Mouse (Mus musculus): ENCODE measurements around the gene Ccdc40. TPM values are rescaled to one million over a fixed set of nuclear protein-coding genes. Genes with fewer than 3 reads are reported as not detected.
"Not testable (repeated sequence)": the region's sequence is repeated elsewhere in the genome, so short reads cannot be mapped to it uniquely, and the experiment has no call there.

The Ccdc40 gene
- total RNA-seq, 2 experiments from 2014 or later, result 1.9 TPM; not detected in 1

DNA sequence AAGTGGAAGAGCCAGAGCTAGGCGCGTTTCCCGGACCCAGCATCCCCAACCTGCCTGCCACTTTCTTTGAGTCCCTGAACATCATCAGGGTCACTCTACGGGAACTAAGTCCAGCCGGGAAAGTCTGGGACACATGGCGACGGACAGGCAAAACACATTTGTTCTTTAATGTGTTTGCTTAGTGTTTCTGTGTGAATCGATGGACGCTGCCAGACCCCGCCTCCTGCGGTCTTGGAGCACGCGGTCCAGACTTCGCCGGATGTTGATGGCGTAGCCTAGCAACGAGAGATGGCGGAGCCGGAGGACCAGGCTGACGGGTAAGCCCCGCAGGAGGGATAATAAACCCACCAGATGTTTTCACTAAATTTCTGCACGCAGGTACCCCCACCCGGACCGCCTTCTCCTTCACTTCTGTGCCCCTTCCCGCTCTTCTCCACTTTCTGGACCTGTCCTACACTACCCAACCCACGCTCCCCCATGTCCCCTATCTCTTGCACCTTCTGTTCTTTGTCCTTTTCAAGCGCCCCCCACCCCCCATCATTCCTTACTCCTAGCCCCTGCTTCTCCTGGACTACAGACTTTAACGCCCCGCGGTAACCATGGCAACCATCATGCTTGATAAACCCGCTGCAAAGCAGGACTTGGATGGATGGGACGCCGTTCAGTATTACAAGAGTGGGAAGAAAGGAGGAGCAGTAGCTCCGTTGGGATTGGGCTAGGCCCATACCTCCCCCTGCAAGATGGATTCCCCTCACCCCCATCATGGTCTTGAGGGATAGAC lies 664 bp downstream of the Ccdc40 start:
- ATAC-seq (replicated peaks; ENCODE audit: low FRiP score, poor library complexity, severe bottlenecking), result no peak

DNA sequence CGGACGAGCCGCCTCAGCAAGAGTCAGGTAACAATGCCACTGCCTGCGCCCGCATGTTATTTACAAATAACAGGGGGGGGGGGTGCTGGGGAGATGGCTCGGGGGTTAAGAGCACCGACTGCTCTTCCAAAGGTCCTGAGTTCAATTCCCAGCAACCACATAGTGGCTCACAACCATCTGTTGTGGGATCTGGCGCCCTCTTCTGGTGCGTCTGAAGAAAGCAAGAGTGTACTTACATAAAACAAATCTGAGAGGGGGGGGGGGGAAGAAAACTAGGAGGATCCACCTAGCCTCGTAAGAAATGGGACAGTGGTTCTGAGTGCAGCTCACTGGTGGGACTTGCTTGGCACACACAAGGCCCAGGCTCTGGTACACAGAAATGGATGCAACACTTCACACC lies 6.4 kb downstream of the Ccdc40 start:
- no peak for ATAC-seq (replicated peaks; ENCODE audit: low FRiP score, poor library complexity, severe bottlenecking)

DNA sequence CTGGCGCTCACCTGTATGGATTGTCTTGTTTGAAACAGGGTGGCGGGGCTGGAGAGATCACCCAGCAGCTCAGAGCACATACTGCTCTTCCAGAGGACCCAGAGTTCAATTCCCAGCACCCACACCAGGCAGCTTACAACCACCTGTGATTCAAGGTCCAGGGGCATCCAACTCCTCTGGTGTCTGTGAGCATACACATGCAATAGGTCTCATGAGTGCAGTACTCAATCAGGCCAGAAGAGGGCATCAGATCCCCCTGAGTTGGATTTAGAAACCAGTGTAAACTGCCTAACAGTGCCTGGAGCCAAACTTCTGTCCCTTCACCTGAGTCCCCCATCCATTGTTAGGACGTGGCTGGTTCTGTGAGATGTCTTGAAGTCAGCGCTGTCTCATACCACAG lies 7.2 kb downstream of the Ccdc40 start:
- no peak; the same call in 1 of the 2 replicates for ATAC-seq (replicated peaks; ENCODE audit: low FRiP score, poor library complexity, severe bottlenecking)

DNA sequence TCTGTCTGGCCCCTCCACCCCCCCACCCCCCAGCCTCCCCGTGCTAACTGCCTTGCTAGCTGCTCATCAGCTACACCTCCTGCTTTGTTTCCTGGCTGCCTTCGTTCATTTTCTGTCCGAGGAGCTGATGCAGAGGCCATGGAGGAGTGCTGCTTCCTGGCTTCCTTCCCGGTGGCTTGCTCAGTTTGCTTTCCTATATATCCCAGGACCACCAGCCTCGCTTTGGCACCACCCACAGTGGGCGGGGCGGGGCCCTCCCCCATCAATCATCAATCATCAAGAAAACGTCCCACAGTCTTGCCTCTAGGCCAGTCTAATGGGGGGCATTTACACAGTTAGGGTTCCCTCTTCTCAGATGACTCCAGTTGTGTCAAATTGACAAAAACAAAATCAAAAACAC lies 8.0 kb downstream of the Ccdc40 start:
- no peak for ATAC-seq (replicated peaks; ENCODE audit: low FRiP score, poor library complexity, severe bottlenecking)

DNA sequence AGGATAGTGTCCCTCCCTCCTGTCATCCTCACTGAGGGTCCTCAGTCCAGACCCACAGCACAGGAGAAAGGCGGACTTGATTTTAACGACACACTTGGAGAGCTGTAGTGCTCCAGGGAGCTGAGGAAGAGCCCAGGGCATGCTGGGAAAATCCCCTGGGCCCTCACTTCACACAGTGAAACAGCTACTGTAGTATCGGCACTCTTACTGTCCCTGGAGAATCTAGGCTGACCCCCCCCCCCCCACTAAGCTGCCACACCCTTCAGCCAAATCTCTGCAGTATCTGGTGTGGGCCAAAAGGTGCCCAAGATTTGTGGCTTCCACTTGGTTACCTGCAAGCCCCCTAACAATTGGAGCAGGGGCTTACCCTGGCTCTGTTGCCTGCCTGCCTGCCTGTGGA lies 8.6 kb downstream of the Ccdc40 start:
- no peak for ATAC-seq (replicated peaks; ENCODE audit: low FRiP score, poor library complexity, severe bottlenecking)

DNA sequence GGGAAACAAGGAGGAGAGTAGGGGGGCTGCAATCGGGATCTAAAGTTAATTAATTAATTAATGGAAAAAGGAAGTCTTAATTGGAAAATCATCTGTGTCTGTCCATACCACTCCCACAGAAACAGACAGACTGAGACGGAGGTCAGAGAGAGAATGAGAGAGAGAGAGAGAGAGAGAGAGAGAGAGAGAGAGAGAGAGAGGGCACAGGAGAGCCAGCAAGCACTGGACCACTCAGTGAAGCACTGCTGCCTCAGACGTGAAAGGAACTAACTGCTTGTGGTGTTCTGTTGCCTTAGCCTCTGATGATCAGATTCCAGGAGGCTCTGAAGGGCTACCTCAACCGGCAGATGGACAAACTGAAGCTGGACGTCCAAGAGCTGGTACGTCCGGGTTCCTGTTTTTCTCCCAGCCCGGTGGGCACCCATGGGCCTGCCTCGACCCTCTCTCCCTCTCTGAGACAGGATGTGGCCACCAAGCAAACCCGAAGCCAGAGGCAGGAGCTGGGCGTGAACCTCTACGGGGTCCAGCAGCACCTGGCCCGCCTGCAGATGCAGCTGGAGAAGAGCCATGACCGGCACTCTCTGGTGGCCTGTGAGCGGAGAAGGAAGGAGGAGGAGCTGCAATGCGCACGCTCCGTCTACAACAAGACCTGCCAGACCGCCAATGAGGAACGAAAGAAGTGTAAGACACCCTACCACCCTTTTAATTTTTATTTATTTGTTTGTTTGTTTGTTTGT lies 9.4 kb downstream of the Ccdc40 start:
- ATAC-seq (replicated peaks; ENCODE audit: low FRiP score, poor library complexity, severe bottlenecking), result no peak

DNA sequence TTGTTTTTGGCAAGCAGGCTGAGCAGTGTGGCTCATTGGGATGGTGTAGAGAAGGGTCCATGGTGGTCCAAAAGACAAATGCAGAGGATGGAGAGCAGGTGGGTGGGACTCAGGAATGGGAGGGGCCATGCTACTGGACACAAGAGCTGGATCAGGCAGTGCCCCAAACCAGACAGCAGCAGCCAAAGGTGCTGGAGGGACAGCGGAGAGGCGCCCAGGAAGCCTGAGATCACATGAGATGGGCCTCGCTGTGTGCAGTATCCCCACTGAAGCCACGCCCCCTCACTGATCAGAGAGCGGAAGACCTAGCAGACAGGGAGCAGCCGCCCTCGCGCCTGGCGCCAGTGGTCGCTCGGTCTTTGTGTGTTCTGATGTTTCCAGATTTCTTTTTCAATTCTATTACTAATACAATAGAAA lies 9.9 kb downstream of the Ccdc40 start:
- ATAC-seq (replicated peaks; ENCODE audit: low FRiP score, poor library complexity, severe bottlenecking), result peak; percentile 41; the same call in 1 of the 2 replicates

DNA sequence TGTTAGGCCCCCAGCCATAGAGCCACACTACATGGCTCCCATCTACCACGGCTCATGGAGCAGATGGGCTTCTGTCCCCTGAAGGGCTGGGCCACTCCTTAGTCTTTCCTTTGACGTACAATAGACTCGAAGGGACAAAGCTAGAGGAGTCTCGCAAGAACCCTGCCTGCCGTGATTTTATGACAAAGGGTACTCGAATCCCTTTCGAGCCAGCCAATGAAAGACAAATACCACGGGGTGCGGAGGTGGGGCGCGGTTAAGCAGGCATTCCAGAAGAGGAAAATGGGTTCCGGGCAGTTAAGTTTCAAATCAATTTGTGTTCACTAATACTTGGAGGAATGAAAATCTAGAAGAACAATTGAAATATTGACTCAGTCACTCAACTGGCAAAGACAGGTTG lies 11.1 kb downstream of the Ccdc40 start:
- ATAC-seq (replicated peaks; ENCODE audit: low FRiP score, poor library complexity, severe bottlenecking), result no peak

DNA sequence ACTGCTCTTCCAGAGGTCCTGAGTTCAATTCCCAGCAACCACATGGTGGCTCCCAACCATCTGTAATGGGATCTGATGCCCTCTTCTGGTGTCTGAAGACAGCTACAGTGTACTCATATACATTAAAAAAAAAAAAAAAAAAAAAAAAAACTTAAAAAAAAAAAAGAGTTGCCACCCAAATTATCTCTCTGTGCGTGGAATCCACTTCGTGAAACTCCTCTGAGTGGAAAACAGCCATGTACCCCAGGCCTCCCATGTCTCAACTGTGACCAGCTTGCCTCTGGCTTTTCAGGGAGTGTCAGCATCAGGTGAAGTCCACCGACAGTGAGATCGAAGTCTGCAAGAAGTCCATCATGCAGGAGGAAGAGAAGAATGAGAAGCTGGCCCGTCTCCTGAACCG lies 17.2 kb downstream of the Ccdc40 start:
- ATAC-seq (replicated peaks; ENCODE audit: low FRiP score, poor library complexity, severe bottlenecking), result not testable (repeated sequence)

DNA sequence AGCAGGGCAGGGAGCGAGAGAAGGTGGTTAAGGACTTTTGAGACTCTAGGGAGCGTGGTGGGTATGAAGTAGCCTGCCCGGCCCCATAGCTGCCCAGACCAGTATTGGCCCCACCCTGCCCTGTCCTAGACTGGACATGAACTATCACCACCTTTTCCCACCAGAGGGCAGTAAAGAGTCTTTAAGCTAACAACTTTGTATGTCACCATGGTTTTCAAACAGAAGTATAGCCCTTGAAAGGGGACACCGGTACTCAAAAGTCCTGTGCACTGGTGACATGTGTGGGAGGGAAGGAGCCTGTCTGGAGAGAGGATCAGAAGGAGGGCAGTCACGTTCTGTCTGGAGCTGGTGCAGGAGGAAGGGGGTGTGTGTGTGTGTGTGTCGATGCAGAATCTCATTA lies 20.6 kb downstream of the Ccdc40 start:
- ATAC-seq (replicated peaks; ENCODE audit: low FRiP score, poor library complexity, severe bottlenecking), result peak; percentile 67; the same call in 1 of the 2 replicates

DNA sequence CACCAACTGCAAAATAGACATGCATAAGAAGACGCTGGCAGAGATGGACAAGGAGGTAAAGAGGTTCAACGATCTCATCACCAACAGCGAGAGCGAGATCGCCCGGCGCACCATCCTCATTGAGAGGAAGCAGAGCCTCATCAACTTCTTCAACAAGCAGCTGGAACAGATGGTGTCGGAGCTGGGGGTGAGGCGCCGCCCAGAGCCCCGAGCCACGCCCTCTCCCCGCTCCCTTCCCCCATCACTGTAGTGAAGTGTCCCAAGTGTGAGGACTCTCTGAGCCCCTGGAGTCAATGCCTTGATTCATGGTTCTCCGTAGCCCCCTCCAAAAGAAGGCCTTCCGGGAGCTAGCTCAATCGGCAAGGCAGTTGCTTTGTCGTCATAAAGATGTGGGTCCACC lies 22.6 kb downstream of the Ccdc40 start:
- ATAC-seq (replicated peaks; ENCODE audit: low FRiP score, poor library complexity, severe bottlenecking), result no peak

DNA sequence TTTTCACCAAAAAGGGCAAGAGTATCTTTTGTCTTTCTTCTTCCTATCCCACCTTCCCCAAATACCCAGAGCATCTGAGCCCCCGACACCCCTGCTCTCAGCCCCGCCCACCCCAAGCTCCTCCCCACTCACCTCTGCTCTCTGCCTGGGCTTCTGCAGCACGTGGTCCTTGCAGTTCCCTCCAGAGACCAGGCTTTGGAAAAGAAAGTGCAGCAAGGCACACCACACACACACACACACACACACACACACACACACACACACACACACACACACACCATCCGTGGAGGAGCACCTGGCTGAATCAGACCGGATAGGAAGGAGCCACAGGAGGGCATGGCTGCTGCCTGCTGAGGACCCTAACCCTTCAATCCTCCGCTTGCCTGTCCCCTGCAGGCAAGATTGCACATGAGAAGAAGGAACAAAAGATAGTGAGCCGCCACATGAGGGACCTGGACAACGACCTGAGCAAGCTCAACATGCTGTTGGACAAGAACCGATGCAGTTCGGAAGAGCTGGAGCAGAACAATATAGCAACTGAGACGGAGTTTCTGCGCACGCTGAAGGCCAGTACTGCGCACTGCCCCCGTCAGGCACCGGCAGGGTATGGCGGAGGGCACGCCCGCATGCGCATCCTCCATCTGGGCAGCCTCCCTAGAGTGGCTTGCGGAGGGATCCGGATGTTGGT lies 24.6 kb downstream of the Ccdc40 start:
- ATAC-seq (replicated peaks; ENCODE audit: low FRiP score, poor library complexity, severe bottlenecking), result no peak

DNA sequence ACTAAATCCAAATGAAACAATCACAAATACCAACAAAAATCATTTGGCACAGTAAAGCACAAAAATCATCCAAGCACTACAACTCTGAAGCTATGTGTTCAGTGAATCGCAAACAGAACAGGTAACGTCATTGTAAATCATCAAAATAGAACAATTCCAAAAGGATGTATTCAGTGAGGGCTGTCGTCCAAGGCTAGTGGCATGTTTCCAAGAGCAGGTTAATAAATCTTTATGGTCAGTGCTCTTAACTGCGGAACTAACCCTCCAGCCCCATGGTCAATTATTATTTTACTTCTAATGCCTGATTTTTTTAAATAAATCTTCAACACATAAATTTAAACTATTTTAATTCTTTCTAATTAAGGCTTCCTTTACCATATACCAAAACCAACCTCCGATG lies 28.2 kb downstream of the Ccdc40 start:
- ATAC-seq (replicated peaks; ENCODE audit: low FRiP score, poor library complexity, severe bottlenecking), result not testable (repeated sequence)

DNA sequence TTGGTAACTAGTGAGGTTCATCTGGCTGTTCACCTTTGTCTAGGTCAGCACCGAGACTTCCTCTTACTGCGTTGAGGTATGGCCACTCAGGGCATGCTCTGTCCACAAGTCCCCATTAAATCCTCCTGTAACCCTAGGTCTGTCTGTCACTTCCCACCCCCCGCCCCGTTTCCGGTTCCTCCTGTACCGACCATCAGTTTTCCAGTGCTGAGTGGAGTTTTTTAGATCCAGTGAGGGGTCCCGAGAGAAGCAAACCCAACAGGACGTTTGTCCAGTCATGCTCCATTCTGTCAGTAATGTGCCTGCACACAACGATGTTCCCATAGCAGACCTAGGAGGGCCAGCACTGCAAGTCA lies 29.8 kb downstream of the Ccdc40 start:
- ATAC-seq (replicated peaks; ENCODE audit: low FRiP score, poor library complexity, severe bottlenecking), result no peak

DNA sequence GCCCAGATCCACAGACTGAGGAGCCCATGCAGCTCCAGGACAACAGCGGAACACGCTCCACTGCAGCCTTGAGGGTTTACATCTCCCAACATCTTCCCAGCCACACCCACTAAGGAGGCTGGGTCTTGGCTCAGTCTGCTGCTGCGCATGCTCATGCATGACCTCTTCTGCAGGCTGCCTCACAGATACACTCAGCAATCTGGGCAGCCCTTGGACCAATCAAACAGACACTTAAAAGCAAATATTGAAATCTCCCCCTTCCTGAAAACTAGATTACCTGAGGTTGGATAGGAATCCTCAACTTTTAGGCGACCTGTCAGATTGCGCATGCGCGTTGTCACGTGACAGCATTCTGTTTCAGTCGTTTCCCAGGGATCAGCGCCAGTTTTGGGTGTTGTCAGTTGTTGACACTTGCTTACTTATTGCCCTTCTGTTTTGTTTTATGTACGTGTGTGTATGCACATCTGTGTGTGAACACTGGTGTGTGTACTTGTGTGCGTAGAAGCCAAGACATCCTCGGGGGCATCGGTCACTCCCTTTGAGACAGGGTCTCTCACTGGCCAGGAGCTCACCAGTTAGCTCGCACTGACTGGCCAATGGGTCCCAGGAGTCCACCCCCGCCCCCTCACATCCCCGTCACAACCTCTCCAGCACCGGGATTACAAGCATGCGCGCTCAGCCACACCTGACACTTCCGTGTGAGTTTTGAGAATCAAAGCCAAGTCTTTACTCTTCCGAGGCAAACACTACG lies 30.4 kb downstream of the Ccdc40 start:
- peak; percentile 82 for ATAC-seq (replicated peaks; ENCODE audit: low FRiP score, poor library complexity, severe bottlenecking)

DNA sequence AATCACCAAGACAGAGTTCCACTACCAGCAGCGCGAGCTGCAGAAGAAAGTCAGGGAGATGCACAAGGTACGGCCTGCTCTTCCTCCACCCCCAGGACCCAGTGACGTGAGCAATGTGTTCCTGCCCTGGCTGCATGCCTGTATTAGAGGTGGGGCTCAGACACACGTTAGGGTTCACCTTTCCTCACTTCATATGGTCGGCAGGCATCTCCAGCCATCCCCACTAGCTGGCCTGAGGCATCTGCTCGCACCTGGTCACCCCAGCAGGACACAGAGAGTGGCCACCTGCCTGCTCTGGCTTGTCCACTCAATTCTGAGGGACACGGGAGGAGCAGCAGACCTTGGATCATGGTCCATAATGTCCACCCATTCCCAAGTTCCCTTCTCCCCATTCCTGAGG lies 31.6 kb downstream of the Ccdc40 start:
- ATAC-seq (replicated peaks; ENCODE audit: low FRiP score, poor library complexity, severe bottlenecking), result no peak

DNA sequence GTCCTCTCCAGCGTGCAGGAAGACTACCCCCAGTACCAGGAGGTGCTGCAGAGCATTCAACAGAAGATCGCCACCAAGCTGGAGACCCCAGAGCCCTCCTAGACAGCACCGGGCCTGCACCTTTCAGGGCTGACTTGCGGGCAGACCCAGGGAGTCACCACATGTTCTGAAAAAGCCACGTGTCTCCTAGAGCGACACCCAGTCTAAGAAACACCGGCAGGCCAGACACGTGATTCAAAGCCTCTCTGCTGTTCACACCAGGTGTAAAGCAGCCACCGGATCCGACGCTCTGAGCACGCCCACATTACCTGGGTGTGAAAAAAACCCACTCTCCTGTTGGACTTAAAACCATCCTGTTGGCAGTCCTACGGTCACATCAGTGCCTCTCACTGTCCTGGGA lies 36.0 kb downstream of the Ccdc40 start:
- ATAC-seq (replicated peaks; ENCODE audit: low FRiP score, poor library complexity, severe bottlenecking), result no peak

DNA sequence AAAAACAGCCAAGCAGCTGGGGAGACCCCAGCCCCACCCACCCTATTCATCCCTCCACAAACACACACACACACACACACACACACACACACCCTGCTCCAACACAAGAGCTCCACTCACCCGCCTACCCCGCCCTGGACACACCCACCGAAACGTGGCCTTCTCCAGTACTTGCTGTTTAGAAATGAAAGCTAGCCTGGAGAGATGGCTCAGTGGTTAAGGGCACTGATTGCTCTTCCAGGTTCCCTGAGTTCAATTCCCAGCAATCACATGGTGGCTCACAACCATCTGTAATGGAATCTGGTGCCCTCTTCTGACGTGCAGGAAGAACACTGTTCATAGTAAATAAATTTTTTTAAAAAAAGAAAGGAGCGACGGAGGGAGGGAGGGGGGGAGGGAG lies 37.4 kb downstream of the Ccdc40 start:
- ATAC-seq (replicated peaks; ENCODE audit: low FRiP score, poor library complexity, severe bottlenecking), result no peak

DNA sequence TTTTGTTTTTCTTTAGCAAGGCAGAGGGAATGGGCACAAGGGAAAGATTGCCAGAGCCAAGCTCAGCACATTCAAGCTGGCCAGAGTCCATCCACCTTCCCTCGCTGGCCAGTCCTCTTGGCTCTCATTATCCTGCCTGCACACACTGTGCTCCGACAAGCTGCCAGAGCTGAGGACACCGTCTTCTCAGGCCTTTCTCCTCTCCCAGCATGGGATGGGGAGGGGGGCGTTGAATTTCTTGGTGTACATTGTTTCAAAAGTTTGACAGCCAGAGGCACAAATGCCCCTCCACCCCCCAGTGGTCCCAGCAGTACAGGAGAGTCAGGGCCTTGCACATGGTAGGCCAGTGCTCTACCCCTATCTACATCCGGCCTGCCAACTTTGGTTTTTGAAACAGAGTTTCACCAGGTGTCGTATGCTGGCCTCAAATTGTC lies 38.9 kb downstream of the Ccdc40 start:
- ATAC-seq (replicated peaks; ENCODE audit: low FRiP score, poor library complexity, severe bottlenecking), result no peak
